Mouse (Mus musculus) thymus, adult 2 months (tissue): ENCODE data around the gene Trp73.

Experiments
- CTCF ChIP-seq: fragments of 200-500 bp; IDR thresholded peaks from 2 replicates; pipeline ENCODE4 v1.5.1; 2012; ENCODE audit warnings: mild to moderate bottlenecking, control low read depth, low read length, moderate library complexity, borderline replicate concordance; ENCODE audit not compliant: control insufficient read depth, poor library complexity, insufficient read depth; ENCODE audit errors: extremely low read depth
- POLR2A ChIP-seq: fragments of 200-500 bp; IDR thresholded peaks from 2 replicates; pipeline ENCODE4 v1.6.1; 2012; ENCODE audit warnings: mild to moderate bottlenecking, low read length, control low read depth, moderate library complexity; ENCODE audit not compliant: control insufficient read depth, poor library complexity, insufficient read depth; ENCODE audit errors: extremely low read depth

GRCm38 (mm10) chr4:154109216-154109849 is 30.7 kb downstream of the Trp73 start:
- TF ChIP-seq POLR2A = no peak
- TF ChIP-seq CTCF = no peak
